Comparison of ENCODE assay signal across 22 mouse cellular contexts in the genomic region with DNA sequence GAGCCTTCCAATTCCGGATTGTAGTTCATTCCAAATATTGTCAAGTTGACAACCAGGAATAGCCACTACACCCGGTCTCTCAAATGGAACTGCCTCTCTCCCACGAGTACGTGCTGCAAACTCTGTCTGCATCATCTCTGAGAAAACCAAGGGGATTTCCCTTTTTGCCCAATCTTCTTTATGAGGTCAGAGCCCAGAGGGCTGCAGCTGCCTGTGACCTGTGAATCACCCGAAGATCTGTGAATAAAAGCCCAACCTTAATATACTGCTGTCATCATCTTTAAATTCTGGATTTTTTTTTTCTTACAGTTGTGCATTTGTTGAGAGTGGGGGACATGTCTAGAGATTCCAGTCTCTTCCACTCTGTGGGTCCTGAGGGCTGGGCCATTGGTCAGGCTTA.
DNase-seq lines count a peak whose midpoint lies in the region; ATAC-seq and TF ChIP-seq lines count a peak whose summit lies in the region.
"Had no signal": no experiment of that assay in that cellular context is flagged by ENCODE, and none has a peak within 500 bp of the region (broad histone marks: within the 10 kb centered on the region; RNA-seq: fewer than 3 reads in every experiment).

No protein-coding gene starts in this region.

- in situ Hi-C loops in Patski (cut with MboI; ENCODE audit: low pct_unique_long_range_greater_than_20kb), result loop anchor here (25.0 kb wide), 2 partner anchors 118 to 1457 kb away; no protein-coding TSS in a partner anchor

- no peak for TF ChIP-seq CTCF in lung, postnatal 0 days (IDR thresholded peaks at IDR 0.05)
- no peak for TF ChIP-seq CTCF in Patski (IDR thresholded peaks at IDR 0.05)

- POLR2A ChIA-PET in Patski (lab: Charles Lee), result no interaction called here

- no peak overlapping the region for H3K9ac ChIP-seq in lung, postnatal 0 days (replicated peaks; ENCODE audit: low read depth)
- no peak overlapping the region for H3K9ac ChIP-seq in forebrain, embryonic 13.5 days
- no peak overlapping the region for H3K9ac ChIP-seq in forebrain, embryonic 16.5 days (replicated peaks; ENCODE audit: low read depth, low read length)
- H3K9ac ChIP-seq: embryonic facial prominence, embryonic 12.5 days; kidney, embryonic 15.5 days; midbrain, embryonic 15.5 days; stomach, embryonic 15.5 days had no signal

- CTCF ChIA-PET in Patski (lab: Charles Lee), result no interaction called here

- no peak for ATAC-seq in lung, postnatal 0 days
- ATAC-seq in Patski, result peak; percentile 69
- peak; percentile 99 for ATAC-seq in inflammation-experienced regulatory T-cells, adult 6 months
- no peak for ATAC-seq in forebrain, embryonic 13.5 days
- ATAC-seq in forebrain, embryonic 16.5 days, result no peak
- ATAC-seq: hindbrain, embryonic 16.5 days; midbrain, embryonic 15.5 days had no signal

- no peaks in the 10 kb centered on the region for H3K9me3 ChIP-seq in lung, postnatal 0 days (ENCODE audit: low read length)
- no peaks in the 10 kb centered on the region for H3K9me3 ChIP-seq in forebrain, embryonic 13.5 days (replicated peaks)
- H3K9me3 ChIP-seq in forebrain, embryonic 16.5 days (ENCODE audit: control insufficient read depth, low read length), result no peaks in the 10 kb centered on the region
- H3K9me3 ChIP-seq: embryonic facial prominence, embryonic 12.5 days; forebrain, embryonic 10.5 days; kidney, embryonic 15.5 days; midbrain, embryonic 15.5 days; stomach, embryonic 15.5 days had no signal

- no peaks in the 10 kb centered on the region for H3K36me3 ChIP-seq in lung, postnatal 0 days (ENCODE audit: insufficient read depth, low read length)
- H3K36me3 ChIP-seq in forebrain, embryonic 13.5 days (ENCODE audit: poor library complexity, severe bottlenecking), result no peaks in the 10 kb centered on the region
- no peaks in the 10 kb centered on the region for H3K36me3 ChIP-seq in forebrain, embryonic 16.5 days (ENCODE audit: control insufficient read depth, insufficient read depth)
- H3K36me3 ChIP-seq: embryonic facial prominence, embryonic 12.5 days; forebrain, embryonic 10.5 days; kidney, embryonic 15.5 days; midbrain, embryonic 15.5 days; stomach, embryonic 15.5 days had no signal

- no peak for TF ChIP-seq EP300 in lung, postnatal 0 days (IDR thresholded peaks at IDR 0.05)

- peak; percentile 43 for DNase-seq in lung, postnatal 0 days (ENCODE audit: low spot score)
- DNase-seq in lung, postnatal 4 days, result no peak
- peak; percentile 71 for DNase-seq in Patski (ENCODE audit: low read depth, low spot score)
- peak; percentile 22 for DNase-seq in skeletal muscle tissue, adult 2 months (ENCODE audit: low read depth, low spot score)
- no peak for DNase-seq in thymus, postnatal 36 days
- DNase-seq: adrenal gland, postnatal 25 days; cerebellum, postnatal 14 days; gastrocnemius, adult 2 months; heart, postnatal 10 days; right cerebral cortex, adult 18-20 months; spleen, adult 18-20 months; thymus, postnatal 14 days had no signal

- no peak overlapping the region for H3K27ac ChIP-seq in lung, postnatal 0 days (ENCODE audit: low read length)
- H3K27ac ChIP-seq in forebrain, embryonic 13.5 days, result no peak overlapping the region
- no peak overlapping the region for H3K27ac ChIP-seq in forebrain, embryonic 16.5 days (ENCODE audit: low read length)
- H3K27ac ChIP-seq: embryonic facial prominence, embryonic 12.5 days; forebrain, embryonic 10.5 days; gastrocnemius, adult 2 months; kidney, embryonic 15.5 days; macrophage; midbrain, embryonic 15.5 days; stomach, embryonic 15.5 days had no signal

- H3K4me3 ChIP-seq in lung, postnatal 0 days (ENCODE audit: low read depth, low read length), result no peak overlapping the region
- no peak overlapping the region for H3K4me3 ChIP-seq in forebrain, embryonic 13.5 days
- no peak overlapping the region for H3K4me3 ChIP-seq in forebrain, embryonic 16.5 days (replicated peaks; ENCODE audit: low read length)
- H3K4me3 ChIP-seq: embryonic facial prominence, embryonic 12.5 days; forebrain, embryonic 10.5 days; gastrocnemius, adult 2 months; kidney, embryonic 15.5 days; midbrain, embryonic 15.5 days; stomach, embryonic 15.5 days had no signal

- H3K4me2 ChIP-seq in lung, postnatal 0 days (replicated peaks; ENCODE audit: low read depth, low read length), result no peak overlapping the region
- no peak overlapping the region for H3K4me2 ChIP-seq in forebrain, embryonic 13.5 days
- H3K4me2 ChIP-seq in forebrain, embryonic 16.5 days (ENCODE audit: low read length), result no peak overlapping the region
- H3K4me2 ChIP-seq: embryonic facial prominence, embryonic 12.5 days; kidney, embryonic 15.5 days; midbrain, embryonic 15.5 days; stomach, embryonic 15.5 days had no signal

- H3K4me1 ChIP-seq in lung, postnatal 0 days (ENCODE audit: insufficient read depth, low read depth, low read length), result no peaks in the 10 kb centered on the region
- H3K4me1 ChIP-seq in forebrain, embryonic 13.5 days, result peaks cover 5% of the 10 kb centered on the region; the same call in 1 of the 2 replicates
- 0 out of 2 replicates have a peak, but pooled peaks cover 4% of the 10 kb centered on the region for H3K4me1 ChIP-seq in forebrain, embryonic 16.5 days (replicated peaks; ENCODE audit: control insufficient read depth, insufficient read depth, low read length)
- H3K4me1 ChIP-seq: embryonic facial prominence, embryonic 12.5 days; kidney, embryonic 15.5 days; stomach, embryonic 15.5 days had no signal

- WGBS in lung, postnatal 0 days, result 38% methylated on average over 5 of the region's 5 CpGs
- WGBS in forebrain, embryonic 13.5 days, result 93% methylated on average over 5 of the region's 5 CpGs
- WGBS in forebrain, embryonic 16.5 days, result 89% methylated on average over 5 of the region's 5 CpGs

- no peaks in the 10 kb centered on the region for H3K27me3 ChIP-seq in lung, postnatal 0 days (replicated peaks; ENCODE audit: insufficient read depth, low read length)
- no peaks in the 10 kb centered on the region for H3K27me3 ChIP-seq in Patski
- no peaks in the 10 kb centered on the region for H3K27me3 ChIP-seq in forebrain, embryonic 13.5 days
- H3K27me3 ChIP-seq in forebrain, embryonic 16.5 days (replicated peaks; ENCODE audit: control insufficient read depth, insufficient read depth, low read length), result no peaks in the 10 kb centered on the region
- H3K27me3 ChIP-seq: embryonic facial prominence, embryonic 12.5 days; kidney, embryonic 15.5 days; midbrain, embryonic 15.5 days; stomach, embryonic 15.5 days had no signal

Comparison
In these comparisons a context has a peak if more than half of its experiments do, and no peak if none do; other contexts are left out.
1. DNase-seq: peak in lung, postnatal 0 days (single experiment), Patski (single experiment) and skeletal muscle tissue, adult 2 months (single experiment); none in lung, postnatal 4 days (0 of 2) and thymus, postnatal 36 days (0 of 2).
2. ATAC-seq: peak in Patski (single experiment) and inflammation-experienced regulatory T-cells, adult 6 months (single experiment); none in lung, postnatal 0 days (single experiment), forebrain, embryonic 13.5 days (single experiment) and forebrain, embryonic 16.5 days (single experiment).